Mouse (Mus musculus) erythroblast, embryonic 14.5 days (primary cell): ENCODE results near the gene Slc24a3.

Experiments used
- GATA1 ChIP-seq: IDR thresholded peaks from 2 replicates; pipeline ENCODE4 v1.6.1; 2012; ENCODE audit warnings: low read length, inconsistent platforms, mixed read lengths
- TAL1 ChIP-seq: IDR thresholded peaks from 3 replicates; pipeline ENCODE4 v1.6.1; 2012; ENCODE audit warnings: low read length, inconsistent platforms, mixed read lengths

GRCm38 (mm10) chr2:145299914-145300699 lies 132.6 kb downstream of the Slc24a3 start:
- TF ChIP-seq GATA1 (no peak), TAL1 (no peak)
